Mouse (Mus musculus): Measurements from ENCODE around the gene Ddx50. TPM values are rescaled to one million over a fixed set of nuclear protein-coding genes. Genes with fewer than 3 reads are reported as not detected.

Gene Ddx50
- polyA plus RNA-seq (2017; shearing (Covaris generic)), result 150 TPM

GRCm38 (mm10) chr10:62650881-62651810, at the start of gene Ddx50:
Gene Ddx50 (minus strand): TSS chr10:62651218.

GRCm38 (mm10) chr10:62602177-62603040, 48.6 kb downstream of the Ddx50 start, which contains the start of gene Ddx21:
Gene Ddx21 (minus strand): TSS chr10:62602281.

GRCm38 (mm10) chr10:62578338-62579100, 72.5 kb downstream of the Ddx50 start, which contains the start of gene Kif1bp:
Gene Kif1bp (minus strand): TSS chr10:62578457.

Other genes with a start within 250 kb of the Ddx50 start
- gene Hkdc1, start 228.7 kb downstream of the Ddx50 start, polyA plus RNA-seq (2017; shearing (Covaris generic)), result not detected
- gene 4930507D05Rik, start 201.7 kb downstream of the Ddx50 start, polyA plus RNA-seq (2017; shearing (Covaris generic)), result 0.17 TPM
- 27.3 TPM for gene Supv3l1, start 201.5 kb downstream of the Ddx50 start, polyA plus RNA-seq (2017; shearing (Covaris generic))
- gene Vps26a, start 164.4 kb downstream of the Ddx50 start, polyA plus RNA-seq (2017; shearing (Covaris generic)), result 68.4 TPM
- gene Srgn, start 123.8 kb downstream of the Ddx50 start, polyA plus RNA-seq (2017; shearing (Covaris generic)), result 876 TPM
- gene Kif1bp, start 72.8 kb downstream of the Ddx50 start, polyA plus RNA-seq (2017; shearing (Covaris generic)), result 33.5 TPM
- 40.4 TPM for gene Ddx21, start 48.9 kb downstream of the Ddx50 start, polyA plus RNA-seq (2017; shearing (Covaris generic))
- gene Stox1, start 74.9 kb upstream of the Ddx50 start, polyA plus RNA-seq (2017; shearing (Covaris generic)), result 1.3 TPM
- gene Ccar1, start 141.1 kb upstream of the Ddx50 start, polyA plus RNA-seq (2017; shearing (Covaris generic)), result 126 TPM

Data from CD4-positive, CD25-positive, alpha-beta regulatory T cell (primary cell).